Mouse (Mus musculus) limb, embryonic 11.5 days (tissue): ENCODE measurements at regions not wholly inside any gene's neighbourhood (a gene's known extent, or its start where the extent isn't known, plus 50 kb on each side); places are given as distances from the start of the nearest gene placed in this dataset.
A peak's percentile ranks its signal among the peaks of the same experiment; 100 is the strongest.

Source experiments
- ATAC-seq: fragments of 200-750 bp; cut with Nextera tagmentation; 2 replicates; pipeline ENCODE4 v1.8.0; 2017; ENCODE audit warnings: low read depth; ENCODE audit not compliant: insufficient number of reproducible peaks, low FRiP score, low TSS enrichment
- DNase-seq: peaks from one replicate; pipeline ENCODE4 v3.0.0-alpha.2; 2015; ENCODE audit warnings: low spot score
- H3K27ac ChIP-seq: fragments of 300-500 bp; sonication (generic); replicated peaks from 2 replicates; pipeline ENCODE4 v1.5.1; 2014; ENCODE audit warnings: low read depth, mild to moderate bottlenecking, low read length
- H3K27me3 ChIP-seq: fragments of 300-500 bp; sonication (generic); 2 replicates; pipeline ENCODE4 v1.6.1; 2014; ENCODE audit warnings: mild to moderate bottlenecking, low read length, mixed read lengths; ENCODE audit not compliant: control insufficient read depth, insufficient read depth
- H3K36me3 ChIP-seq: fragments of 300-500 bp; sonication (generic); 2 replicates; pipeline ENCODE4 v1.6.1; 2014; ENCODE audit warnings: mild to moderate bottlenecking, low read length, moderate library complexity, mixed read lengths; ENCODE audit not compliant: control insufficient read depth, insufficient read depth
- H3K4me1 ChIP-seq: fragments of 300-500 bp; sonication (generic); 2 replicates; pipeline ENCODE4 v1.6.1; 2014; ENCODE audit warnings: low read length, mixed read lengths; ENCODE audit not compliant: control insufficient read depth, insufficient read depth
- H3K4me2 ChIP-seq: fragments of 300-500 bp; sonication (generic); 2 replicates; pipeline ENCODE4 v1.6.1; 2014; ENCODE audit warnings: low read depth, mild to moderate bottlenecking, moderate library complexity; ENCODE audit not compliant: severe bottlenecking
- H3K4me3 ChIP-seq: fragments of 300-500 bp; sonication (generic); 2 replicates; pipeline ENCODE4 v1.5.1; 2014; ENCODE audit warnings: low read depth, low read length
- H3K9ac ChIP-seq: fragments of 300-500 bp; sonication (generic); 2 replicates; pipeline ENCODE4 v1.6.1; 2014; ENCODE audit warnings: mild to moderate bottlenecking, low read length
- H3K9me3 ChIP-seq: fragments of 300-500 bp; sonication (generic); 2 replicates; pipeline ENCODE4 v1.6.1; 2016; ENCODE audit warnings: low read length; ENCODE audit not compliant: control insufficient read depth
- WGBS: fragments of 180-500 bp; shearing (Covaris S2); extraction: QIAGEN DNeasy Blood & Tissue Kit; methylation state at CpG from one replicate; pipeline ENCODE4 v1.1.7; 2014; 5-methylcytosine and 5-hydroxymethylcytosine counted together

- Histone ChIP-seq H3K27ac (no peak overlapping the region), H3K36me3 (no peaks in the 10 kb centered on the region), H3K27me3 (no peaks in the 10 kb centered on the region), H3K4me2 (no peak overlapping the region), H3K9ac (no peak overlapping the region), H3K9me3 (no peaks in the 10 kb centered on the region; the same call in 1 of the 2 replicates), H3K4me3 (no peak overlapping the region), H3K4me1 (peaks cover 5% of the 10 kb centered on the region; the same call in 1 of the 2 replicates)
- 92% methylated on average over 3 of the region's 3 CpGs for WGBS
- ATAC-seq (no peak), DNase-seq (peak; percentile 6)
Measured at GRCm38 (mm10) chr5:4500599-4500998, 257.2 kb downstream of the Fzd1 start.

DNA sequence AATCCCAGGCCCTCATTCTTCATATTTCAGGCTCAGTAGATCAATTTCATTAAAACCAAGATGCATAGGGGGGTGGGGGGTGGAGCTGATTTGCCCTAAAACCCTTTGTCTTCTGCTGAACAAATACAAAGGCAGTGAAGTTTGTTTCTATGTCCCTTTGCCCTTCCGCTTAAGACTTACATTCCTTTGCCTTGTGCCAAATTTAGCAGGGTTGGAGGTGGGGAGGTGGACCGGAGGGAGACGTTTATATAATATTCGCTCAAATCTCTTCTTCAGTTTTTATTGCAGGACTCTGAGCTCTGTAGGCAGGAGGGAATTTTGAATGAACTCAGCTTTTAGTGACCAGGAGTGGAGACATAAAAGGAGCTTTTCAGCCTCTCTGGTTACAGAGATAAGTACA is 258.8 kb downstream of the Fzd1 start:
- H3K4me3 ChIP-seq = no peak overlapping the region
- peaks cover 5% of the 10 kb centered on the region; the same call in 1 of the 2 replicates for H3K4me1 ChIP-seq
- ATAC-seq (no peak), DNase-seq (no peak)
- peak overlapping the region; percentile 9; the same call in 1 of the 2 replicates for H3K9ac ChIP-seq
- no peak overlapping the region for H3K4me2 ChIP-seq
- H3K36me3 ChIP-seq = no peaks in the 10 kb centered on the region
- no peaks in the 10 kb centered on the region for H3K27me3 ChIP-seq
- no peaks in the 10 kb centered on the region; the same call in 1 of the 2 replicates for H3K9me3 ChIP-seq
- whole genome bisulfite sequencing = 48% methylated on average over 4 of the region's 4 CpGs
- H3K27ac ChIP-seq = no peak overlapping the region

- Histone ChIP-seq H3K27me3 (no peaks in the 10 kb centered on the region), H3K9ac (no peak overlapping the region), H3K36me3 (no peaks in the 10 kb centered on the region), H3K9me3 (no peaks in the 10 kb centered on the region; the same call in 1 of the 2 replicates), H3K4me2 (no peak overlapping the region), H3K4me3 (no peak overlapping the region), H3K4me1 (peaks cover 5% of the 10 kb centered on the region; the same call in 1 of the 2 replicates), H3K27ac (no peak overlapping the region)
- peak; percentile 19 for DNase-seq
- WGBS = 74% methylated on average over 3 of the region's 3 CpGs
- no peak for ATAC-seq
Measured at GRCm38 (mm10) chr5:4498425-4498824, 259.4 kb downstream of the Fzd1 start.

- ATAC-seq = no peak
- WGBS = 48% methylated on average over 3 of the region's 3 CpGs
- no peaks in the 10 kb centered on the region for H3K36me3 ChIP-seq
- no peak overlapping the region for H3K9ac ChIP-seq
- peaks cover 5% of the 10 kb centered on the region; the same call in 1 of the 2 replicates for H3K4me1 ChIP-seq
- H3K9me3 ChIP-seq = no peaks in the 10 kb centered on the region
- H3K4me3 ChIP-seq = no peak overlapping the region
- H3K27ac ChIP-seq = no peak overlapping the region
- no peak overlapping the region for H3K4me2 ChIP-seq
- H3K27me3 ChIP-seq = no peaks in the 10 kb centered on the region
- DNase-seq = peak; percentile 21
Measured at GRCm38 (mm10) chr5:4496907-4497200, 261.0 kb downstream of the Fzd1 start.

GRCm38 (mm10) chr5:4496132-4496906 is 261.5 kb downstream of the Fzd1 start:
- DNase-seq (peak; percentile 21), ATAC-seq (no peak)
- H3K4me1 ChIP-seq = peaks cover 5% of the 10 kb centered on the region; the same call in 1 of the 2 replicates
- H3K4me2 ChIP-seq = no peak overlapping the region
- H3K4me3 ChIP-seq = no peak overlapping the region
- H3K9me3 ChIP-seq = no peaks in the 10 kb centered on the region
- H3K27ac ChIP-seq = no peak overlapping the region
- H3K27me3 ChIP-seq = no peaks in the 10 kb centered on the region
- no peaks in the 10 kb centered on the region for H3K36me3 ChIP-seq
- 49% methylated on average over 20 of the region's 20 CpGs for WGBS
- H3K9ac ChIP-seq = no peak overlapping the region

- 72% methylated on average over 6 of the region's 6 CpGs for WGBS
- DNase-seq (peak; percentile 23), ATAC-seq (no peak)
- H3K9me3 ChIP-seq = no peaks in the 10 kb centered on the region
- H3K27me3 ChIP-seq = no peaks in the 10 kb centered on the region
- no peak overlapping the region for H3K27ac ChIP-seq
- no peak overlapping the region for H3K9ac ChIP-seq
- no peak overlapping the region for H3K4me3 ChIP-seq
- no peak overlapping the region for H3K4me2 ChIP-seq
- H3K36me3 ChIP-seq = no peaks in the 10 kb centered on the region
- peaks cover 5% of the 10 kb centered on the region; the same call in 1 of the 2 replicates for H3K4me1 ChIP-seq
Measured at GRCm38 (mm10) chr5:4495482-4495881, 262.4 kb downstream of the Fzd1 start.

DNA sequence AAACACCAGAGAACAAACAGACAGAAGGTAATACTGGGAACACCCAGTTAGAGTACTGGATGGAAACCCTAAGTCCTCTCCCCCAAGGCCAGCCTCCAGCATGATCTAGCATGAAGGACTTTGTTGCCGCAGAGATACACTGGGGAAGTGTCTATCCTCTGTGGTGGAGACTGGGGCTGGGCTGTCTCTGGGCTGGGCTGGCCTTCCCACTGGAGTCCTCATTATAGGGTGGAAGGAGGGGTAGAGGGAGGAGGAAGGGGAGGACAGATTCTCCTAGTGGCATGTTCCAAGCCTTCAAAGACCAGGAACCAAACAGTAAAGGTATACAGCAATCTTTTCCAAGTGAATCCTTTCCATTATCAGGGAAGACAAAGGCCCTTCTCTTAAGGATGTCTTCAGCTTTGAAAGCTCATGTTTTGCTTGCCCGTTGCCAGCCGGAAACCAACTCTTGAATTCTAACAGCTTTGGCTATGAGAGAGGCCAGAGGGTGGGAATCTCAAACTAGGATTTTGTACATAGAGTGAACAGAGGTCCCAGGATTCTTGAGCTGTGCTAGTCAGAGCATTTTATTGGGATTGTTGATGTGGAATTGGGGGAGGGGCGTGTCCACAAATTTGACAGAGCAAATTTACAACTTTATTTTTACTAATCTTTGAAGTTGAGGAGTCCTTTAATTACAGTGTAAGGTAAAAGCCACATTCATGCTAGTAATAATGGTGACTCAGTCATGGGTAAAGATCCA is 271.3 kb downstream of the Fzd1 start:
- H3K36me3 ChIP-seq = no peaks in the 10 kb centered on the region
- peaks cover 15% of the 10 kb centered on the region for H3K4me1 ChIP-seq
- H3K27ac ChIP-seq = peak overlapping the region; percentile 80
- no peaks in the 10 kb centered on the region for H3K9me3 ChIP-seq
- 85% methylated on average over 4 of the region's 4 CpGs for WGBS
- H3K4me3 ChIP-seq = no peak overlapping the region
- no peaks in the 10 kb centered on the region for H3K27me3 ChIP-seq
- ATAC-seq (0 out of 2 replicates have a peak, but pooled peaks have one; percentile 45), DNase-seq (no peak)
- no peak overlapping the region; the same call in 1 of the 2 replicates for H3K4me2 ChIP-seq
- H3K9ac ChIP-seq = no peak overlapping the region

DNA sequence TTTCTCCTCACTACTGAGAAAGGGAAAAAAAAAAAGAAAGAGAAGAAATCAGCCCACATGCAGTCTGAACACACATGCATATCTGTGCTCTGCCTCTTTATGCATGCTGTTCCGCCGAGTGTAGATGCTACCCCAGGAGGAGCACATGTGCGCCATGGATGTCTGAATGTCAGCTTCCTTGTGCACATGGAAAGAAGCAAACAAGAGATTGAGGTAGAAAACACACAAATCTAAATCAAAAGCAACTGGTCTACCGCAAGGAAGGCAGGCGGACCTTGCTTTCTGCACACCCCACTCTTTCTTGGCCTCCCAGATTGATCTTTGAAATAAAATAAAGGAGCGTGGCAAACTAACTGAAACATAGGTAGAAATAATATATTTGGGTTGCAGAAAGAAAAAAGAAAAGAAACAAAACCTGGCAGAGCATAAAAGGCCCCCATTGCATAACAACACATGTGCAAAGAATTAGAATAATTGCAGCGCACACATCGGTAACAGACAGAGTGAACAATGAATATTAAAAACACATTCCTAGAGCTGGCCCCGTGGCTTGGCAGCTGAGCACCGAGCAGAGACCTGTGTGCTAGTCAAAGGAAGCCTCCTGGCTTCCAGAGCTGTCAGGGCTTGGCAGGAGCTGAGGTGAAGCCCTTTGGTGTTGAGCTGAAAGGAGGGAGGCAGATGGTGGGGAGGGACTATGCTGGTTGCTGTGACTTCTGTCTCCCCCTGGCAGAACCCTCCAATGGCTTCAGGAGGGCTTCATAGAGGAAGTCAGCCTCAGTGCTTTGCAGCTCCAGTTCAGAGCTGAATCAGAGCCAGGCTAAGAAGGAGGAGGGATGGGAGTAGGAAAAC is 272.1 kb downstream of the Fzd1 start:
- no peak overlapping the region for H3K4me3 ChIP-seq
- no peak overlapping the region; the same call in none of the 2 replicates for H3K4me2 ChIP-seq
- no peaks in the 10 kb centered on the region for H3K36me3 ChIP-seq
- ATAC-seq = peak; percentile 79; the same call in 1 of the 2 replicates
- peak; percentile 69 for DNase-seq
- H3K27me3 ChIP-seq = no peaks in the 10 kb centered on the region
- peak overlapping the region; percentile 80 for H3K27ac ChIP-seq
- H3K4me1 ChIP-seq = peaks cover 15% of the 10 kb centered on the region
- no peak overlapping the region for H3K9ac ChIP-seq
- H3K9me3 ChIP-seq = no peaks in the 10 kb centered on the region
- 20% methylated on average over 10 of the region's 10 CpGs for WGBS
